Mouse (Mus musculus) embryonic fibroblast, embryonic 13.5 days (primary cell): ENCODE data around the gene Pdss2.

Experiments used
- CTCF ChIP-seq: IDR thresholded peaks from 2 replicates; pipeline ENCODE4 v1.5.1; 2011; ENCODE audit warnings: mild to moderate bottlenecking, control low read depth, low read length, moderate library complexity, borderline replicate concordance; ENCODE audit not compliant: insufficient read depth
- POLR2A ChIP-seq: IDR thresholded peaks from 2 replicates; pipeline ENCODE4 v1.6.1; 2011; ENCODE audit warnings: low read depth, mild to moderate bottlenecking, control low read depth, low read length, moderate library complexity

- TF ChIP-seq CTCF (no peak), POLR2A (no peak)
These were observed 99.7 kb downstream of the Pdss2 start for GRCm38 (mm10) chr10:43321019-43321418.
